Mouse (Mus musculus) C2C12 (cell line): ENCODE results near the gene Bmp6.

Experiments
- CTCF ChIP-seq: IDR thresholded peaks from one replicate; pipeline ENCODE4 v1.5.1; 2011; ENCODE audit not compliant: control insufficient read depth, insufficient read depth, insufficient read length
- FOSL1 ChIP-seq: IDR thresholded peaks from one replicate; pipeline ENCODE4 v1.8.0; 2011; ENCODE audit warnings: mild to moderate bottlenecking, low read length; ENCODE audit not compliant: poor library complexity, insufficient read depth, severe bottlenecking
- MAX ChIP-seq: IDR thresholded peaks from one replicate; pipeline ENCODE4 v1.6.1; 2011; ENCODE audit warnings: mild to moderate bottlenecking, control low read depth

DNA sequence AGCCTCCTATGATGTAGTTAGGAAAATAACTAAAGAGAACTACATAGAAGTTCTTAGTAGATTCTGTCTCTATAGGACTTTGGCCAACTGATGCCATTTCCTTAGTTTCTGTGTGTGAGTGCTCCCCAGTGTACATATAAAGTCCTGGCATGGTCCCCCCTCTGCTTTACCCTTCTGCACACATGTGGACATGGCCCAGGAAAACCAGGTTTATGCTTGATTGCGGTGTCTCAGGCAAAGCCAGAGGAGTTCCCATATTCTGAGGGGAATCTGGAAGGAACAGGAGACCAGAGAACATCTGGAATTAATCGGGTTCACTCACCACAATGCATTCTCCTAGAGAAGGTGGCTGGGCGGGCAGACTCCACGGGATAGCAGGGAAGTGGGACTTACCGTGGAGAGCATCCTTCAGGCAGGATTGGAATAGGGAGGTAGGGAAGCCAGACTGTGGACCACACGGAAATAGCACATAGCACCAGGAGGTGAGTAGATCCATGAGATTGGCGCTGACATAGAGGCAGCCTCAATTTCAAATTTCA lies 52.2 kb downstream of the Bmp6 start:
- no peak for TF ChIP-seq CTCF
- no peak for TF ChIP-seq FOSL1
- TF ChIP-seq MAX = no peak
